Mouse (Mus musculus): ENCODE data around the gene Lpp.

Lpp gene

DNA sequence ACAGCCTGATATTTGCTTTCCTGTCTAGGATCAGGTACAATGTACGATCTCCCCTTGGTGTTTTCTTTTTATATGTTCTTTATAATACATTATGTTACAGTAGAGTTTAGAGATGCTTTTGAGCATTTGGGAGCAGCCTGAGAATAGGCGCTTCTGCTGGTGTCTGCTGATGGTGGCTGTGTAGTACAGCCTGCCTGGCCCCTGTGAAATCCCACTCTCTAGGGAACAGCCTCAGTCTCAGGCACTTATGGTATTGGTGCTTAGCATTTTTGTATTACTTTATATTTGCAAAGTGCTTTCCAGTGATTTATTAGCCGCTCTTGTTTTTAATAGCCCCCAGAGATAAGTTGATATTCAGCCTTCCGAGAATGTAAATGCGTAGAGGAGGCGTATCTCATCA is 107.9 kb downstream of the Lpp start:
- no peak for DNase-seq (ENCODE audit: low read depth, low spot score)

DNA sequence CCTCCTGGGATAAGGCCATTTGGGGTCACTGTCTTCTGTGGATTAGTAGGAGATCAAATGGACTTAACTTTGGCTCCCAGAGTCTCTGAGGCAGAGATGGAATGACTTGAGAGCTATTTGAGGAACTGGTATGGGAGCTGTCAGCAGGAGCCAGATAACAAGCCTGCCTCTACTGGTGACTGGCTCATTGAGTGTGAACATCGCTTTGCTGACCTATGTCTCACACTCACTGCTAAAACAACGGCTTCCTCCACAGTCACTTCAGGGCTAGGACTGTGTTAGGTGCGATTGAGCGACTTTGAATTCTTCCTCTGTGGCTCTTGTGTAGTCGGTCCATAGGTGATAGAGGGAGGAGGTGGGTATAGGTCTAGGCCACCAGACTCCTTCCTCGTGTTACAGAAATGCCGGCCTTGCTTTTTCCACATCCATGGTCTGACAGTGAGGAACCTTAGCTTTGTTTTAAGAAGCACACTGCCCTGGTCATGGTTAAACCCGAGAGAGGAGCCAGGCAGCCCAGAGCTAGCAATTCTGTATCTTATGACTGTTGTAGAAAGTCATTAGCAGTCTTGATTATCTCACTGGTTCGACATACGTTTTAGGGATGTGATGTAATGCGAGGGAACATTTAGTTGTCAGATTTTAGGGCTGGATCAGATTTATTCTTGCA is 108.5 kb downstream of the Lpp start:
- no peak for DNase-seq (ENCODE audit: low read depth, low spot score)

DNA sequence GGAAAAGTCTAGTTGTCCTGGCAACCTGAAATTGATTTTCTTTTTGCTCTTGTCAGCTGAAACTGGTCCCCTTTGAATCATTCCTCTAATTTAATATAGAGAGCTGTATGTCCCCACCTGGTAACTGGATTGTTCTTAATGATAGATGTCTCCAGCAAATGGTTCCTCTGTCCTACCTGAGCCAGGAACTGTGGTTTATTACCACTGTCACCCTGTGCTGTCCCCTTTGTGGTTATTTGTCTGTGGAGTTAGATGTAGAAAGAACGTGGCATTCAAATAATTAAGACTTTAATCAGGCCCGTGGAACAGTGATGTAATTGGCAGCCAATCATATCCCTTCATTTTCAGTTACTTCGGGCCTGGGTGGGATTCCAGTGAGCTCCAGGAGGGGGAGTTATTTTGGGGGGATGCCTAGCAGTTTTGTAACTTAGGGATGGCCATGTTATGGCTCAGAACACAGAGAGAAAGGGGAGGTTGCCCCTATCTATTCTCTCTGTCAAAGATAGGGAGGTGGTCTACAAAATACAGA is 109.1 kb downstream of the Lpp start:
- DNase-seq (ENCODE audit: low read depth, low spot score): no peak

DNA sequence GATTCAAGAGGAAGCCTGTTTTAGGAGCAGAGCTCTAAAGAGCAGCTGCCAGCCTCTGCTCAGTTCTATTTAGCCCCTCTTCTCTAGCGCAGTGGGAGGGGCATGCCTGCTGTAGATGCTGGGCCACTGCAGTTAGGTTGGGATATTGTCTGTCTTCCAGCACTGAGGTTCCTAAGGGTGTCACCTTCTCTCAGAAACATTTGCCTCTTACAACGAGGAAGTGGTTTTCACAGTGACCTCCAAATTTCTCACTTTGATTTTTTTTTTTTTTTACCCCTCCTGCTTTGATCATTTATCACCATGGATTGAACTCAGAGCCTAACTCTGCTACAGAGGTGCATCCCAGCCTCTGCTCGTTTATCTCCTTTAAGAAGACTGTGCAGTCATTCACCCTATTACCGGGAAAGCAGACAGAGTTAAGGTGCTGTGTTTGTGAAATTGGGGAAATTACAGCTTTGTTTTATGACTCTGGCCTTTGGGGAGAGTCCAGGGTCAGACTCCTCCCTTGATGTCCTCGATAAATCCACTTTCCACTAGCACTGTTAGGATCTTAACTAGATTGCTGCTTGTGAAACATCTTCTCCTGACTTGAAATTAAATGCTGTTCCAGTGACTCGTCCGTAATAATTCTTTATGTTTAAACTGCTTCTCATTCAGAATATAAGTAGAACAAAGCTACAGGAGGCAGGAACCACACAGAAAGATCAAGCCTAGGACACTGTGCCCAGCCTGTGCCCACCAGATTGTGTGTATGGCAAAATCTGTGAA is 111.7 kb downstream of the Lpp start:
- no peak for DNase-seq (ENCODE audit: low read depth, low spot score)

DNA sequence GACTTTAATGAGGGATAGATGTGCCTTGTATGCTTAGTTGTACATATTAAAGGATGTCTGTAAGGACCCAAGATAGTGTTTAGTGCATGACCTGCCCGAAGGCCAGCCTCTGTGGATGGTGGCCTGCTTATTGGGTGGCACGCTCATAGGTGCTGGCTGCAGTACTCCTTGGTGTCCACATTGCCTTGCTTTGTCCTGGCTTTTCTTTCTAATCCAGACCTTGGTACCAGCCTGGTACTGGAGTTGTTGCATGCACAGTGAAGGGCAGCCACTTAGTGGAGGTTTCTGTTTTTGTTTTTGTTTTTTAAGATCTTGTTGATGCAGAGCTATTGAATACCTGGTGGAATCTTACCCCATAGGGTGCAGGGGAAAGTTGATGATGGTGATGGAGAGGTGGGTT is 112.9 kb downstream of the Lpp start:
- DNase-seq (ENCODE audit: low read depth, low spot score): no peak

DNA sequence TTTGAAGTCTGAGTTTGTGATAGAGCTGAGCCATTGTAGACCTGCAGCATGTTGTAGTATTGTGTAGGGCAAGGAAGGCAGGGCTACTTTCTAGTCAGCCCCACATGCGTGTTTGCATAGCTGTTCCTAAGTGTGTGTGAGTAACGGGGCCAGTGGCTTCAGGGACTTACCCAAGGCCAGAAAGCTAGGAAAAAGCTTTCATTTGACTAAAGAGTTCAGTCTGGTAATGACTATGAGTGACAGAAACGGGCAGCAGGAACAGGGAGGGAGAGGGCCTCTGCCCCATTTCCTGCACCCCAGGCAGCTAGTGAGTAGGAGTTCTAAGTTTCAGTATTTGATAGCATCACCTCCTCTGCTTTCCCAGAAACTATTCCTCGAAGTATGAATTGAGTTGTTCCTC is 113.4 kb downstream of the Lpp start:
- no peak for DNase-seq (ENCODE audit: low read depth, low spot score)

DNA sequence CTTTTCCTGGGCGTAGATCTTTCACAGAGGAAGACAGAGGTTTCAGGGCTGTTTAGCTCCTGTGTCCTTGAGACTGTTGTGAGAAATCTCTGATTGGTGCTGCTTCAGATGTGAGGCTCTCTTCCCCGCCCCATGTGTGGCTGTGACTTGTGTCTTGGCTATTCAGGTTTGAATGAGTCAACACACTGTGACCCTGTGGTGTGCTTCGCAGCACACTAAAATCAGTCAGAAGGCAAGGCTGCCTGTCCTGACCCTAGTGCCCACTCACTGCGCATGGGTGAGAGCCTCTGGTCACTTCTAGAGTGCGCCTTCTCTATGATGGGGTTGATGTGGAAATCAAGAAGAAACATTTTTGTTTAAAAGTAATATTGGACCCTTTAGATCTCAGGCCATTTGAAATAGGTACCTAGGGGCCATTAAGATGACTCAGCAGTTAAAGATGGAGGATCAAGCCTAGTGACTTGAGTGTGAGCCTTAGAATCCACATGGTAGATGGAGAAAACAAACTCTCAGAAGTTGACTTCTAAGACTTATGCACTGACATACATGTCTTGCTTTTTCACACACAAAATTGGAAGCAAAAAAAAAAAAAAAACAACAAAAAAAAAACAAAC is 114.7 kb downstream of the Lpp start:
- no peak for DNase-seq (ENCODE audit: low read depth, low spot score)

DNA sequence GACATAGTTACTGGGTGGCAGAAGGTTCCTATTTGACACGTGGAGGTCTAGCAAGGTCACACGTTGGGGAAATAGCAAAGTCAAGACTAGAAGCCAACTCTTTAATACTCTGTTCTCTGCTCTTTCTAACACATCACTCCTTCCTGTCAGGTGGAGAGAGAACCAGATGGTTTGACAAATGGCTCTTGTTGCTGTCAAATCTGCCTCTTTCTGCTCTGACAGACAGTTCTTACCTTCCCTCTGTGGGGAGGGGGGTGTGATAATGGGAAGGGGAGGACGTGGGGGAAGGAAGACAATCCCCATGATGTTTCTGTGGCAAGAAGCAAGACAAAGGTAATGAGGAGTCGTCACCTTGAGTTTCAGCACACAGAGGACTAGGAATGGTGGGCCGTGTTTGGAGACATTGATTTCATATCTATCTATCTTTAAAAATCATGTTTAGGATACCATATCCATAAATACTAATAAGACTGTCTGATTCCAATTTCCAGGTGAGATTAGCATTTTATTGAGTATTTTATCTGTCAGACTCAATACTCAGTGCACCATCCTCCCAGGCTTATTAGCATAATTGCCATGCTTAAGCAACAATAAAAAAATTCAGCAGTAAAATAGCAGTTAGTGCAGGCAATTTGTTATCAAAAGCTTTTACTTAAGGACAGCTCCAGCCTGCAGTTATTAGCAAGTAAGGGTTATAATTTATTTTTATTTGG is 115.9 kb downstream of the Lpp start:
- DNase-seq (ENCODE audit: low read depth, low spot score): no peak

DNA sequence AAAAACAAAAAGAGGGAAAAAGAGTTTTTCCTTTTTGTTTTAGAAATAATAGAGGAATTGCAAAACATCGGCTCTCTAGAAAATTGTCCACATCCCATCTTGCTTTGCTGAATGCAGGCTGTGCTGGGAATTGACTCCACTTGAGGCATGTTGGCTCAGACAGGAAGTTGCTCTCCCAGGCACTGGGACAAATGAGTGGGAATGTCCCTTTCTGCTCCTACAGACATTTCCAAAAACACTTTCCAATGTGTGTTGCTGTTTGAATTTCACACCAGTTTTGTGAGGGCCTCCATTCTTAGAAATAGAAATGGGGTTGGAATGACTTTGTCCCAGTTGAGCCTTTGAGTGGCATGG is 116.5 kb downstream of the Lpp start:
- DNase-seq (ENCODE audit: low read depth, low spot score): no peak

DNA sequence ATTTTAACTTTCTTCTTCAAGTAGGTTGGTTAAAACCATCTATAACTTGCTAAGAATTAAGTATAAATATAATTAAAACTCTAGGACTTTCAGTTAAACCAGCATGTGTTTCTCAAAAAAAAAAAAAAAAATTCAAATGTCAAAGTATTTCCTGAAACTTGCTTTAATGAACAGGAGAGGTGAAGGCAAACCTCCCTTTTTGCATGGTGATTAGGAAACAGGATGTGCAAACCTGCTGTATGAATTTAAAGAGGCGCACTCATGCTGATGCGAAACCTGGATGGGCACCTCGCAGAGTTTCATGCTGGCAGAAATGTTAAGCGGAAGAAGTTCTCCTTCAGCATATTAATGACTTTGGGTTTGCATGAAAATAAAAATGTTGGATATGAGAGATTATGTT is 119.9 kb downstream of the Lpp start:
- no peak for DNase-seq (ENCODE audit: low read depth, low spot score)

DNA sequence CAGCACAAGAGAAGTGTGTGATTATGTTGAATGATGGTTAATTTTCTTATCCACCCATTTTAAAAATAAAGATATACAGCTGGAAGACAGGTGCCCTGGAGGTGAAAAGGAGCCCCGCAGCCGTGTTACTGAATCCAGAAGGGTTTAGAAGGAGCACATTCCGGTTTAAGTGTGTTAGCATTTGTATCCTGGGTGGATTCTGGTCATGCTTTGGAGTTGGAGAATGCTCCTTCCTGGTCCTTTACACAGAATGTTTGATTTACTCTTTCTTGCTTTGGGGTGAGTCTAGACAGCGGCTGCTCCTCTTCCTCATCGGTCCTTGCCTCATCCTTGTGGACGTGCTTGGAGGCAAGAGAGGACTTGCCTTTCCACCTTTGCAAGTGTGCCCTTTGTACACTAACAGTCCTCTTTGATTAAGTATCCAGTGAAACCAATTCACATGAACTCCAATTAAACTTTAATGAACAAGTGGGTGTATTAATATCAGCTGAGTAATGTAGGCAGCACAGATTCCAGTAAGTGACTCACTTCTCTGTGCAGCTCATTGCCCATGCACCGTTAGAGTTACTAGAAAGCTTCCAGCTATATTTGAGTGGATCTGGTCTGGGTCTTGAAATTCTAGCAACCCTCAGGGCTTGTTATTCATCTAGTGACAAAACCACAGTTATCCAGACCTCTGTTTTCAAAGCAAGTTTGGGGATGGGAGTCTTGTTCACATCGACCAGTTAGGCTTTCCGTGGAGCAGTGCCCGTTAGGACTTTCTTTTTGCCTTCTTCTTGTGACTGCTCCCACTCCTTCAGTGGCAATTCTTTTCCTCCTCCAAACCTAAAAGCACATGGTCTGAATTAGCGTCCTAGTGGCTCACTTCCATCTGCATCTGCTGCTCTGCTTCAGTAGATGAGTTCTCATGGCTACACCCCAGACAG is 121.8 kb downstream of the Lpp start:
- no peak for DNase-seq (ENCODE audit: low read depth, low spot score)

DNA sequence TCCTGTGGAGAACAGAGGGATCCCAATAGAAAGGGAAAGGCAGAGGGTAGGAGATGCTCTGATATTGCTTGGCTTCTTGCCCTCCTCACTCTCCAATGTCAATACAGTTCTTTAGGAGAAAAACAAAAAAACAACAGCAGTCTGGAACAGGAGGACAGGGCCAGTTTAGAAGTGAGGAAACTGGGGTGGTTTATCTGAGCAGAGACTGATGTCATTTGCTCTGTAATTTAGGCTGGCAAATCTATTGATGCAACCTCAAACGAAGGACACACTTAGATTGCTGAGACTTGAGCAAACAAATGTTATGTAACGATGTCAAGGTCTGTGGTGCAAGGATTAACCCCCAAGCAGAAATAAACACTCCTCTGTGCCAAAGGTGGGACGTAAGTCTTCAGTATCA is 123.7 kb downstream of the Lpp start:
- DNase-seq (ENCODE audit: low read depth, low spot score): no peak

DNA sequence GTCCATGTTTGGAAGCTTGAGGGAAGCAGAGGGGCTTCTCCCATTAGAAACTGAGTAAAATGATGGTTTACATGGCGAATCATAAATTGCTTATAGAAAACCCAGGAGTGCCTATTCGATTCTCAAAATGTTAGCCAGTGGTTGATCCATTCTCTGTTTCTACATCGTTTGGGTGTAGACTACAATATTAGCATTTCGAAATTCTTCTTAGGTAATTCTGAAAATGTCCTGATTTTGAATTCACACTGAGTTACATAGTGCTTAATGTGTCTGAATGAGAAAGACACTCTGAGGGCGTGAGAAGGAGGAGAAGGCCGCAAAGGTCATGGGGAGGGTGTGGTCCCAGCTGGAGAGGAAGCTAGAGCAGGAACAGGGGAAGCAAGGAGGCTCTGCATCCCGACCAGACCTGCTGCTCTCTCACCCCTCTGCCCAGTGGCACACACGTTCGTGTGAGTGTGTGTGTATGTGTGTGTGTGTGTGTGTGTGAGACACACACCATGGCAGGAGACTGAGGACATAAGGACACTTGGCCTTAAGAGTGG is 124.3 kb downstream of the Lpp start:
- DNase-seq (ENCODE audit: low read depth, low spot score): peak; percentile 66

DNA sequence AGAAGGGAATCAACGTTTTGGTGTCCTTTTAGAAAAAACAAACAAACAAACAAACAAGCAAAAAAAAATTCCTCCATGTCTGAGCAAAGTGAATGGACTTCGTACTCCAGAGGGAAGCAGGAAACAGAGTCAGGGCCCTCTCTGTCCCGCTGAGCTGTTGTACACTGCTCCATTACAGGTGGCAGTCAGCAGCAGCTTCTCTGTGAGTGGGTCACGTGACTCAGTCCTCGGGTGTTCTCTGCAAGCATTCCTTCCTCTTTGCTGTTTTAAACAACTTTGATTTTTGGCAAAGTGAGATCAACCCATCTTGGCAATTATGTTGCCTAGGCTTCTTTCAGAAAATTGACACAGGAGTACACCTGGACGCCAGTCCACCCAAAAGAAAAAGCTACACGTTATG is 125.5 kb downstream of the Lpp start:
- DNase-seq (ENCODE audit: low read depth, low spot score): peak; percentile 26

DNA sequence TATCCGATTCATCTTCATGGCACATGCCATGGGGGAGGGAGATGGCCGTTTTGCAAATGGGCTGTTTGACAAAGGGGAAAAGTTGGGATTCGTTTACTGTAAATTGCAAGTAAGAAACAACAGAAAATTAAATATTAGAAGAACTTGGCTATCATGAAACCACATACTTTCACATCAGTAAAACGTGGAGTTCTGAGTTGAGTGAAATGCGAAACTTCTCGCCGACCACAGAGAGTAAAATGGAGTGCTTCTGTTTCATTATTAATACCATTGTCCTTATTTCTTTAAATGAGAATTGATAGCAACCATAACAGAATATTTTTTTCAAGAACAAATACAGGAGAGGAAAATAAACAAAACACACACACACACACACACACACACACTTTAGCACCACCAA is 133.9 kb downstream of the Lpp start:
- DNase-seq (ENCODE audit: low read depth, low spot score): no peak

DNA sequence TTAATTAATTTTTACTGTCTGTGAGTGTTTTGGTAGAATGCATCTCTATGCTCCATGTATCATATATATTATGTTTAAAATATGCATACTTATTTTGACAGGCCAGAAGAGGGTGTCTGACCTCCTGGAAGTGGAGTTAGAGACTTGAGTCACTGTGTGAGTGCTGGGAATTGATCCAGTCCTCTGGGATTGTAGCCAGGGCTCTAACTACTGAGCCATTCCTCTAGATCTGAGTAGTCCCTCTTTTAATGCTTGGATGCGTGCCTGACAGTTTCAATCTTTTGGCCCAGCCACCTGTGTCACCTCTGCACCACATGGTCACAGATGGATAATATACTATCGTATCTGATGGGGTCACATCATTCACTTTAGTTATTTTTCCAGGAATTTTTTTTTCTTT is 138.4 kb downstream of the Lpp start:
- DNase-seq (ENCODE audit: low read depth, low spot score): no peak

DNA sequence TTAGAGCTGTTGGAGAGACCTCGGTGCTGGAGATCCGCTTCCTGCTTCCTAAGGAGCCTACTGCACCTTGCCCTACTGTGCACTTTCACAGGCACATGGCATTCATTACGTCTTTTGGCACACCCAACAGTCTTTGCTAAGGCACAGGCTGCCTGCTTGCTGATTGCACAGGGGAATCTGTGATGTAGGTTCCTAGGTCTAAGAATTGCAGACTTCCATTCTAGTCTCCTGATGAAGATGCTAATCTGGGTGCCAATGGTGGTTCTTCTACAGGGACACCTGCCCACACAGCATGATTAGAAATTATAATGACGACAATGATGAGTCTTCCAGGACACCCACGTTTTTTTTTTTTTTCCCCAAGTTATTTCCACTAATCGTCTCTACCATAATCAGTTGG is 141.9 kb downstream of the Lpp start:
- DNase-seq (ENCODE audit: low read depth, low spot score): no peak

DNA sequence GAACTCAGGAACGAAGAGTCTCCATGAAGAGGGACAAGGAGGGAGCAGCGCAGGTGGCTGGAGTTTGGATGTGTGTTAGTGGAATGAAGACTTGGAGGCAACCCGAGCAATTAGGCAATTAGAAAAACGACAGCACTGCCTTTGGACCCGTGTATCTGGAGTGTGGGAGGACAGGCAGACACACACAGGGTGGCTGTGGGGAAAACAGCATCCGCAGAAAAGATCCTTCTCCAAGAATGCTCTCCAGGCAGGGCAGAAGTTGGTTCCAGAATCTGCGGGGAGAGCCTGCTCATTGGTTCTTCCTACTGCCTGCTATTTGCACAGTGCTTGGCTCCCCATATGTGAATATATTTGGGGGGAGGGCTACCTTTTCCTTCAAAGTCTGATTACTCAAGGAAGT is 143.0 kb downstream of the Lpp start:
- no peak for DNase-seq (ENCODE audit: low read depth, low spot score)

DNA sequence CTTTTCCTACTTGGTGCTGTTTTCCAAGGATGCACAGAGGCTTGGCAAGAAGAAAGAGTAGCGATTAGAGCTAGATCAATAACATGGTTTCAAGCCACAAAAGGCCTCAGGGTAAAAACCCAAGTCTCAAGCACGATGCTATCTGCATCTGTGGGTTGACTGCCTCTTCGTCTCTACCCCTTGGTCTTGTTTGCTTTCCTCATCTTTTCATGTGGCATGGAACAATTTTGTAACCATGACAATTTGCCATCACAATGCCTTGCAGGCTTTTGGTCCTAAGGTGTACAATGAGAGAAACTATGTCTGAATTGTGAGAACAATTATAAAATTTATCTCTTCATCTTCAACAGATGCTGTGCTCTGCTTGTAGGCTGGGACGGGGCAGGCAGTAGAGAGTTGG is 145.7 kb downstream of the Lpp start:
- no peak for DNase-seq (ENCODE audit: low read depth, low spot score)

DNA sequence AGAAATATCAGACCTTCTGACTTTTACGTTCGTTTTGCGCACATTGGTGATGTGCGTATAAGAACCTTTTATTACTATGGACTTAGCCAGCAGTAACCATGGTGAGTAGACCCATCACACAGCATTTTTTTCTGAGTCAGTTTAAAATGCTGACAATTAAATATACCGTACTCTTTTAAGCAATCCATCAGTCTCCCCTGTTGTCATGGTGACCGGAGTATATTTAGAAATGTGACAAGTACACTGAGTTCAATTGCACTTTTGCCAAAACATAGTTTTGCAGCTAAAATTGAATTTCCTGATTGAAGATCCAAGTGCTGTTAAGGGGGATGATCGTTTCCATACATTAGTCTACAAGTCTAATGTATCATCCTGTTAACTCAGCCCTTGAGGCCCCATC is 149.6 kb downstream of the Lpp start:
- no peak for DNase-seq (ENCODE audit: low read depth, low spot score)

DNA sequence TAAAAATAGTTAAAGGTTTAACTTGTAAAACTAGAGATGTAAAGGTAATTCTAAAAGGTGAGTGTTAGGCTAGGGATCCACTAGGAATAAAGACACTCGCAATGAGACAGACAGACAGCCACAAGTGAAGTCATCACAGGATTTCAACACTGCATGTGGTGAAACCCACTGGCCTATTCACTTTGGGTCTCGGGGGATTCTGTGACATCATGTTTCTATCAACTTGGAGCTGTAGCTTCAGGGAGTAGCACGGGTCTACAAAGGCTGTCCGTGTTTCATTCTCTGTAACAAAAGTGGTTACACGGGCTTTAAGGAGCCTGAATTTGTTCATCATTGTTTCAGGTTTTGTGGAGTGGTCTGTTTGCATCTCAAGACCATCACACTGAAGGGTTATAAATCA is 152.1 kb downstream of the Lpp start:
- no peak for DNase-seq (ENCODE audit: low read depth, low spot score)

All from ES-CJ7 (cell line).